Mouse (Mus musculus) brain, embryonic 14.5 days (tissue): ENCODE results near the gene Map3k3. TPM values are rescaled to one million over a fixed set of nuclear protein-coding genes. Genes with fewer than 3 reads are reported as not detected.

Experiments
- DNase-seq: peaks from one replicate; pipeline ENCODE4 v3.0.0-alpha.2; 2011; ENCODE audit warnings: low read depth
- CTCF ChIP-seq: fragments of 200-500 bp; IDR thresholded peaks from 2 replicates; pipeline ENCODE4 v1.5.1; 2012; ENCODE audit warnings: inconsistent platforms, mild to moderate bottlenecking, moderate library complexity, borderline replicate concordance; ENCODE audit not compliant: insufficient read depth, insufficient read length; ENCODE audit errors: extremely low read depth
- POLR2A ChIP-seq: fragments of 200-500 bp; IDR thresholded peaks from 2 replicates; pipeline ENCODE4 v1.6.1; 2012; ENCODE audit warnings: mild to moderate bottlenecking, inconsistent platforms, borderline replicate concordance; ENCODE audit not compliant: poor library complexity, insufficient read depth, insufficient read length, severe bottlenecking; ENCODE audit errors: extremely low read depth
- polyA plus RNA-seq: library from polyadenylated mRNA; depleted of rRNA; stranded (reverse); fragments of >200 nt; gene quantifications from 2 replicates; pipeline ENCODE4 v1.2.3, GENCODE M21; 2012

The Map3k3 gene
- polyA plus RNA-seq, 1 experiment: 33.5 TPM

DNA sequence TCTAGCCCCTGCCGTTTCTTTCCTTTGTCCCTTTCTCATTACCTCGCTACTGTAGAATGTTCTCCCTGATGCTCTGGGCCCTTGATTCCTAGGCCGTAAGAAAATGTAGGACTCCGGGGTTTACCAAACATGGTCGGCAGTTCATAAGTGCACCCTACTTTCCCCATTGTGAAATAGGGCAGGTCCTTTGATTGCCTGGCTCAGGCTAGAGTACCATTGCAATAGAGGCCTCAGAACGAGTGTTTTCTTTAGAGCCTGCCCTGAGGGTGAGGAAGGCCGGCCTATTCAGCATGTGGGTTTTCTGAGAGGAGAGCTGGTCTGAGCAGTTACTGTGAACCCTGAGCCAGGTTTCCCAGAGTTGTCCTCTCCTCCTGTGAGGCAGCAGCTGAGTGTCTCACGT lies 26.4 kb upstream of the Map3k3 start:
- TF ChIP-seq POLR2A (no peak), CTCF (no peak)

DNA sequence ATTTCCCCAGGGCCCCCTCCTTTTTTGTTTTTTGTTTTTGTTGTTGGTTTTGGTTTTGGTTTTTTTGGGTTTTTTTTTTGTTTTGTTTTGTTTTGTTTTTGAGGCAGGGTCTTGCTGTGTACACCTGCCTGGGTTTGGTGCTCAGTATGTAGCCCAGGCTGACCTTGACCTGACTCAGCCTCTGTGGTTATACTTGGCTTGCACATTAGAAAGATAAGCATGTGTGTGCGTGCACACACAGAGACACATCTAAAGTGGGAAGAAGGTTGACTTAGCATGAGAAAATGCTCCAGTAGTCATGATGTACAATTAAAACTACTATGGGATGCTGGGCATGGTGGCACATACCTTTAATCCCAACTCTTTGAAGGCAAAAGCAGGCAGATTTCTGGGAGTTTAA lies 23.9 kb upstream of the Map3k3 start:
- no peak for DNase-seq

More for the DNA sequence above, 26.4 kb upstream of the Map3k3 start:
- DNase-seq: no peak

DNA sequence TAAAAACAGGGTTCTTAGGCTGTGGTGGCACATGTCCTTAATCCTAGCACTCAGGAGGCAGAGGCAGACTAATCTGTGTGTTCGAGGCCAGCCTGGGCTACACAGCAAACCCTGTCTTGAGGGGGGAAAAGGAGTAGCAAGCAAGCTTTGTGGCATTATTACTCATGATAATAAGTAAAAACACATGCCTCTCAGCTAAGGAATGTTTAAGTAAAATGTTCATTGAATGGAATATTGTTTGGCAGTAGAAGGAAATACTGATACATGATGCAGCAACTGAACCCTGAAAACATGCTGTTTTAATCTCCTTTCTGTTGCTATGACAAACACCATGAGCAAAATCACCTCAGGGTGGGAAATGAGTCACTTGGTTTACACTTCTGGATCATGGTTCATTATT lies 23.1 kb upstream of the Map3k3 start:
- DNase-seq: no peak
- TF ChIP-seq CTCF (no peak), POLR2A (no peak)

More for the DNA sequence above, 23.9 kb upstream of the Map3k3 start:
- TF ChIP-seq POLR2A (no peak), CTCF (no peak)

DNA sequence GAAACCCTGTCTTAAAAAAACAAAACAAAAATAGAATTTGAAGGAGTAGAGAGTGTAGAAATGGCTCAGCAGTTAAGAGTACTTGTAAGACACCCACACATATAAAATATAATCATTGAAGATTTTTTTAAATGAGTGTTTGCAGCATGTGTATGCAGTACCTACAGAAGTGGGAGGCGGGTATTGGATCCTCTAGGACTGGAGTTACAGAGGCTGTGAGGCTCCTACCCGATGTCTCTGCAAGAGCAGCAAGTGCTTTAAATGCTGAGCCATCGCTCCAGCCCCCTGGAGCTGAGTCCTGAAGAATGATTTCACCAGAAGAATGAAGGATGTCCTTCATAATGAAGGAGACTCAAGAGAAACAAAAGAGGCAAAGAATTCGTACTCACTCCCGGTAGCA lies 20.7 kb upstream of the Map3k3 start:
- no peak for DNase-seq
- TF ChIP-seq CTCF (no peak), POLR2A (no peak)

DNA sequence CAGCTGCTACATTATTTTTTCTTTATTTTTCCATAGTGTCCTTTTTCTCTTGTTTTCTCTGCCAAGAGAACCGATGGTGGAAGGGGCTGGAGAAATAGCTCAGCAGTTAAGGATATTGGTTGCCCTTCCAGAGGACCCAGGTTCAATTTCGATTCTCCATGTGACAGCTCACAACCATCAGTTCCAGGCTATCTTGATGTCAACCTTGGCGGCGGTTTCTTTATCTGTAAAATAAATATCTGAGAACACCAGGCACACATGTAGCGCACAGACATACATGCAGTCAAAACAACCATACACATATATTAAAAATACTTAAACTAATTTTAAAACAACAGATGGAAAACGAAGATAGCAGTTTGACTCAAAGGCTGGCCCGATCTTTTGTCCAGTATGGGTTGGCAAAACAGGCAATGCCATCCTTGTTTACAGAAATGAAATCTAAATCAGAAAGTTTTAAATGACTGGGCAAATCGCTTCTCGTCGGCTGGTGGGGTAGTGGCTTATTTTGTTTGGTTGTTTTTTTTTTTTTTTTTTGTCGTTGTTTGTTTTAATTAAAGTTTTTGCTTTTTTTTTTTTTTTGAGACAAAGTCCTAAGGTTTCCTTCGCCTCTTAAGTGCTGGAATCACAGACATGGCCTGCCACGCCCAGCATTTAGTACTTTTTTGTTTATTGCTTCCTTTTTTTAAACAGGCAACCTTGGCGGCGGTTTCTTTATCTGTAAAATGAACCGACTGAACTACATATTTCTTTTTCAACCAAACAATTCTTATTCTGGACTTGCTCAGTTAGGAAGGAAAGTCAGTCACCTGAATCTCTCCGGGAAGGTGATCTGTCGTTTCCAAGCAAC lies 19.1 kb upstream of the Map3k3 start:
- TF ChIP-seq POLR2A: no peak
- no peak for TF ChIP-seq CTCF

DNA sequence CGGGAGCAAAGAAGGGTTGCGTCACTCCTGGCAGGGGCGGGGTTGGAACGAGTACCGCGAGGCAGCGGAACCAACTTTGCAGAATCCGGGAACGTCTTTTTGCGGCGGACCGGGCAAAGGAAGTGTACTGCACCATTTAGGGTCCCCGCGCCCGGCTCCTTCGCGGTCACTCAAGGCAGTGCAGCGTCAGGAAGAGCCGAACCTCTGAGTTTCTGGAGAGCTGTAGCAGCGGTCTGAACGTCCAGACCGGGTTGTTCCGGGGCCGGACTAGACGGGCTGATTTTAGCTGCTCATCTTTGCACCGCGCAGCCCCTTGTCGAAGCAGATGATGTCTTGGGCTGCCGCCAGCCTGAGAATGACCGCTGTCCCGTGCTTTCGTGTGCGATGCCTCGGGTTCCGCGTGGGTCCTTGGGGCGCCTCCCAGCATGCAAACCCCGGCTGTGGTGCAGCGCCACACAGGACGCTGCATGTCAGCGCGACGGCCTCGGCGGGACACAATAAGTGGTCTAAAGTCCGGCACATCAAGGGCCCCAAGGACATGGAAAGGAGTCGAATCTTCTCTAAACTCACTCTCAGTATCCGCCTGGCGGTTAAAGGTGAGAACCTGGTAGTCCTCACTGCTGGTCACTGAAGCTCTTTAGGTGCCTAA lies 18.4 kb upstream of the Map3k3 start, which contains the start of gene Taco1:
Gene Taco1 (plus strand): TSS at position 139 of the 649 bp plus-strand sequence.
- peak; percentile 98 for DNase-seq
- TF ChIP-seq POLR2A: peak; percentile 28; the same call in 1 of the 2 replicates
- peak; percentile 55 for TF ChIP-seq CTCF

More for the DNA sequence above, 19.1 kb upstream of the Map3k3 start:
- DNase-seq: no peak

DNA sequence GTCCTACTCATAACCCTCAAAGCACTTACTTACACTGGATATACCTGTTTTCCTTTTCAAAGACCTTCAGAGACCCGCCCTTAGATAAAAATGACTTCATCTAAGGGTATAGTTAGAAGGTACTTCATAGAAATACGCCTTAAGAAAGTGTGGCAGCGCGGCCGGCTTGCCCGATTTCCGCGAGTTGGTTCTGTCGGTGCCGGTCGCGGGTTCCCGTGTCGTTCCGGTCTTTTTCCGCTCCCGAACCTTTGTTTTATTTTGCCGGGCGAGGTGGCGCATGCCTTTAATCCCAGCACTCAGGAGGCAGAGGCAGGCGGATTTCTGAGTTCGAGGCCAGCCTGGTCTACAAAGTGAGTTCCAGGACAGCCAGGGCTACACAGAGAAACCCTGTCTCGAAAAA lies 17.8 kb upstream of the Map3k3 start:
- DNase-seq: peak; percentile 74

DNA sequence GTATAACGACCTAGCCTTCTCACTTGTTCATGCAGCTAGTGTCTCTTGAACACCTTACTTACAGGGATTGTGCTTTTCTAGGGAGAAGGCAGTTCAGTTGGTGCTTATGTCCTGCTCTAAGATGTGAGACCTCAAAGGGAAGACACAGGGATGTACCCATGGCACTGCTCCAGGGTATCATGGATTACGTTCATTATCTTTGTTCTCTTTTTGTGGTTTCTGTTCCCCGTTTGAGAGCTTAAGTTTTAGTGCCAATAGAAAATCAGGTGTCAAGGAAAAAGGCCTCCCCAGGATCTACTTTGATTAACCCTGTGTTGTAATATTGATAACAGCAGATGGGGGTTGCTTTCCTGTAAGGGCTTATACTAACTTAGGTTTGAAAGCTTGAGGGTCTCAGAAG lies 10.6 kb upstream of the Map3k3 start:
- no peak for TF ChIP-seq CTCF
- TF ChIP-seq POLR2A: no peak
- DNase-seq: no peak

DNA sequence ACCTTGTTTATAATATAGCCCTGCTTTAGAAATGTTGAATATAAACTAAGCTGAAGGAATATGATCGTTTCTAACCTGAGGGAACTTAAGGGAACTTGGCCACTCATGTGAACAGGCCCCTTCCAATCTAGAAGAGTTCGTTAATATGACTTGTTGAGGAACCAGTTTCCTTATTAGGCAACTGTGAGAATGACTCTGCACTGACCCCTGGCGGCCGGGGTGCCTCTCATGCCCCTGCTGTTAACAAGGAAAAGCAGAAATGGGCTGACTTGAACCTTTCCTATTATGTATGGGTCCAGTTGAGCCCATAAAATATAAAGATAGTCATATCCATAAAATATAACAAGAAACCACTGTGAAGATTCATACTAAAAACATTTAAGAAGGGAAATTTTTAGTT lies 8.1 kb upstream of the Map3k3 start:
- TF ChIP-seq POLR2A (no peak), CTCF (peak; percentile 90)
- DNase-seq: peak; percentile 77

DNA sequence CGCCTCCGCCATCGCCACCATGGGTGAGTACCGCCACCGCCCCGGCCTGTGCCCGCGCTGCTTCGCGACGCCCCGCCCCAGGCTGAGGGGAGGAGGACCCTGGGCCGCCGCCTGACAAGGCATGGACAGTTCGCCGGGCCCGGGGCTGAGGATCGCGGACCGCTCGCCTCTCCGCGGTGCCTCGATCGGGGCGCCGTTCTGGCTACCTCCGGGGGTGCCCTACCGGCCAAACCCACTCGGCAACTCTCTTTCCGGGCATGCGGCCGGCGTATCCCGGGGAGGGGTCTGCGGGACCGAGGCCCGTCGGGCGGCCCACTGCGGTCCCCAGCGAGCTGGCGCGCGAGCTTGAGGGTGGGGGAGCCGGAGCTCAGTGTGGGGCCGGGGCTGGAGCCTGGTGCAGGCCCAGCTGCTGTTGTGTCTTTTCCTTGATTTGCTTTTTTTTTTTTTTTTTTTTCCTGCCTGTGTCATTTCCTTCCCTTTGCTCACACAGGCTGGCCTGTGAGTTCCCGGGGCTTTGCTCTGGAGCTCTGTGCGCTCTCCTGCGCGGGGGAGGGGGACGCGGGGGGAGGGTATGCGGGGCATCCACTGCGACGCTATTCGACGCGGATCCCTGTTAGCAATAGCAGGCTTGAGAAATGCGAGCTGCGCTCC lies 623 bp downstream of the Map3k3 start:
- TF ChIP-seq POLR2A: no peak
- no peak for TF ChIP-seq CTCF
- peak; percentile 86 for DNase-seq

DNA sequence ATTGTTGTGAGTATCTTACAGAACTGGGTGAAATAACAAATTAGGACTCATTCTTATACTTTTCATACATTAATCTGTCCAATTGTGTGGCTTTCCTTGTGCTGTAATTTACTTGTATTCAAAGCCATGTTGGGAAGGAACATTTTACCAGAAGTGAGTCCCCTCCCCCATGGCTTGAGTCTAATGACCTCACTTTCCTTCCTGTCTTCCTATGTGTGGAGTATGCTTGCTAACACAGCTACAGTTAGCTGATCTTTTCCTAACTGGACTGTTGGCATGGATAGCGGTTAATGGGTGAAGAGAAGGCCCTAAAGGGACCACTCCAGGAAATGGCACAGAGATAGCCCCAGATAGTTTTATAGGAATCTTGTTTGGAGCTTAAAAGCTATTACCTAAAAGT lies 13.8 kb downstream of the Map3k3 start:
- no peak for DNase-seq
- TF ChIP-seq POLR2A: no peak
- no peak for TF ChIP-seq CTCF
